Mouse (Mus musculus) left cerebral cortex, postnatal 4 days (tissue): ENCODE data around the gene Gm20822. TPM values are rescaled to one million over a fixed set of nuclear protein-coding genes. Genes with fewer than 3 reads are reported as not detected.
"Not testable (repeated sequence)": the region's sequence is repeated elsewhere in the genome, so short reads cannot be mapped to it uniquely, and the experiment has no call there.

Experiments used
- DNase-seq: peaks from one replicate; pipeline ENCODE4 v3.0.0-alpha.2; 2022
- intact Hi-C: fragments of 180-260 bp; cut with DNase I; formaldehyde crosslinking; loops from one replicate; pipeline ENCODE4 v1.15.1; 2025
- total RNA-seq, 2 experiments: library from RNA; stranded (reverse); gene quantifications; 2 replicates each; pipeline ENCODE4 v1.2.3; 2021

Gm20822 gene
- not detected for total RNA-seq

GRCm38 (mm10) chrY:15884671-15885070 is at the start of gene Gm20822:
TSS of gene Gm20822 (minus strand) at chrY:15884771.
- DNase-seq, intact Hi-C loops: not testable (repeated sequence)
